Mouse (Mus musculus) embryonic facial prominence, embryonic 13.5 days (tissue): ENCODE data around the gene Bud23. TPM values are rescaled to one million over a fixed set of nuclear protein-coding genes. Genes with fewer than 3 reads are reported as not detected.

Experiments used
- polyA plus RNA-seq: library from polyadenylated mRNA; unstranded; fragments of >200 nt; fragmentation: Nextera tagmentation; extraction: Ambion mirVana; gene quantifications from 2 replicates; pipeline ENCODE4 v1.2.1, GENCODE M21; 2015

Bud23 gene
- polyA plus RNA-seq, 1 experiment from 2014 or later, result 147 TPM

Other genes with a start within 250 kb of the Bud23 start
- gene Tmem270, start 158.2 kb downstream of the Bud23 start, polyA plus RNA-seq, result not detected in 2 replicates
- 0.39 and 2.8 TPM in 2 replicates for gene Cldn13, start 149.4 kb downstream of the Bud23 start, polyA plus RNA-seq
- gene Mettl27, start 132.6 kb downstream of the Bud23 start, polyA plus RNA-seq, result 21.1 and 21.4 TPM in 2 replicates
- 21.0 and 22.9 TPM in 2 replicates for gene Cldn4, start 118.0 kb downstream of the Bud23 start, polyA plus RNA-seq
- gene Cldn3, start 78.7 kb downstream of the Bud23 start, polyA plus RNA-seq, result 14.8 and 26.4 TPM in 2 replicates
- gene Abhd11, start 55.8 kb downstream of the Bud23 start, polyA plus RNA-seq, result 57.4 and 59.4 TPM in 2 replicates
- gene Stx1a, start 41.5 kb downstream of the Bud23 start, polyA plus RNA-seq, result 12.9 and 21.7 TPM in 2 replicates
- gene Dnajc30, start 757 bp downstream of the Bud23 start, polyA plus RNA-seq, result 35.2 and 38.8 TPM in 2 replicates
- gene Vps37d, start 13.3 kb upstream of the Bud23 start, polyA plus RNA-seq, result 13.7 and 17.8 TPM in 2 replicates
- 3.5 and 3.9 TPM in 2 replicates for gene Mlxipl, start 24.9 kb upstream of the Bud23 start, polyA plus RNA-seq
- gene Tbl2, start 84.7 kb upstream of the Bud23 start, polyA plus RNA-seq, result 25.6 and 25.7 TPM in 2 replicates
- gene Bcl7b, start 103.3 kb upstream of the Bud23 start, polyA plus RNA-seq, result 48.3 and 52.1 TPM in 2 replicates
- gene Baz1b, start 122.3 kb upstream of the Bud23 start, polyA plus RNA-seq, result 54.7 and 55.7 TPM in 2 replicates
- 11.9 and 18.1 TPM in 2 replicates for gene Fzd9, start 186.3 kb upstream of the Bud23 start, polyA plus RNA-seq